Mouse (Mus musculus): ENCODE results near the gene Sergef. TPM values are rescaled to one million over a fixed set of nuclear protein-coding genes. Genes with fewer than 3 reads are reported as not detected.

Gene Sergef
- total and polyA plus RNA-seq, 2 experiments, result 4.9 to 7.5 TPM

DNA sequence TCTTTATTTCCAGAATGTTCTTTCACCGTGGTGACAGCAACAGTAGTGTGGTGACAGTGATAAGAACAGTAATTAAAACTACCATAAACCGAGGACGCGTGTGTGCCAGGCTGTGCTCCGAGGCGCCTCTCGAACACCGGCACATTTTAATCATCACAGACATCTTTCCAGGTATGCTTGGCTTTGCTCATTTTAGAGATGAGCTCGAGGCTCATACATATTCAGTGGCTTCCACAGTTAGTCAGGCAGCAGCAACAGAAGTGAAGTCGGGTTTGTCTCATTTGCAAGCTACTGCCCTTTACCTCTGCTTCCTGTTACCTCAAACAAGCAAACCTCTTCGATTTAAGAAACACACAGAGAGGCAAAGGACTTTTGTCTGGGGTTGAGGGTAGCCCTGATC, 120.5 kb downstream of the Sergef start:
- no peak overlapping the region for H3K9ac ChIP-seq (ENCODE audit: low read depth, low read length)
- no peaks in the 10 kb centered on the region for H3K36me3 ChIP-seq (ENCODE audit: control insufficient read depth, insufficient read depth, low read length)
- no peaks in the 10 kb centered on the region for H3K79me2 ChIP-seq (ENCODE audit: control insufficient read depth, insufficient read depth, low read length)
- H3K4me1 ChIP-seq (ENCODE audit: control insufficient read depth, insufficient read depth, low read length), result no peaks in the 10 kb centered on the region
- no peak overlapping the region for H3K27ac ChIP-seq (replicated peaks; ENCODE audit: insufficient read depth, low read depth, low read length)
- no peak for TF ChIP-seq CTCF (IDR thresholded peaks at IDR 0.05; ENCODE audit: low read depth, low read length)
- TF ChIP-seq POLR2A (IDR thresholded peaks at IDR 0.05; ENCODE audit: extremely low read depth, insufficient read depth, low read length), result no peak
- no peak overlapping the region for H3K4me3 ChIP-seq (ENCODE audit: insufficient read depth, low read depth, low read length)
- 83% methylated on average over 11 of the region's 11 CpGs for WGBS
- no peak for DNase-seq (ENCODE audit: extremely low read depth, low read depth, low spot score)
- no peaks in the 10 kb centered on the region for H3K27me3 ChIP-seq (ENCODE audit: control insufficient read depth, insufficient read depth, low read length)

DNA sequence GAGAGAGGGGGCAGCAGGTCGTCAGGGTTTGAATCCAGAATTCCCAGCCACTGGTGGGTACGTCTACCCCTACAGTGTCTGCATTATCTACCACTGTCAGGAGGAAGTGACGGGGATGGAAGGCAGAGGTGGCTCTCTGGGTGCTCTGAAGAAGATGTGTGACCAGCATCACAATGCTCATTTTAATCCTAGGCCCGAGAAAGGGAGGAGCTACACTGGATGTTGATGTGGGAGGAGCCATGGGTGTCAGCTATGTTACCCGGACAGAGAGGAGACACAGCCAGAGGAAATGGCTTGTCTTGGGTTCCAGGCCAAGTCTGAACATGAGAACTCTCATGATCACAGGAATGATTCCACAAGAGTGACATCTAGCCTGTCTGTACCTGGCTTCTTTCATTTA, 122.4 kb downstream of the Sergef start:
- Histone ChIP-seq H3K79me2 (ENCODE audit: control insufficient read depth, insufficient read depth, low read length) (no peaks in the 10 kb centered on the region), H3K4me3 (ENCODE audit: insufficient read depth, low read depth, low read length) (no peak overlapping the region), H3K27ac (replicated peaks; ENCODE audit: insufficient read depth, low read depth, low read length) (no peak overlapping the region), H3K9ac (ENCODE audit: low read depth, low read length) (no peak overlapping the region), H3K4me1 (ENCODE audit: control insufficient read depth, insufficient read depth, low read length) (no peaks in the 10 kb centered on the region), H3K36me3 (ENCODE audit: control insufficient read depth, insufficient read depth, low read length) (no peaks in the 10 kb centered on the region), H3K27me3 (ENCODE audit: control insufficient read depth, insufficient read depth, low read length) (no peaks in the 10 kb centered on the region)
- TF ChIP-seq CTCF (IDR thresholded peaks at IDR 0.05; ENCODE audit: low read depth, low read length), result no peak
- no peak for TF ChIP-seq POLR2A (IDR thresholded peaks at IDR 0.05; ENCODE audit: extremely low read depth, insufficient read depth, low read length)
- 76% methylated on average over 5 of the region's 5 CpGs for WGBS
- DNase-seq (ENCODE audit: extremely low read depth, low read depth, low spot score), result no peak

DNA sequence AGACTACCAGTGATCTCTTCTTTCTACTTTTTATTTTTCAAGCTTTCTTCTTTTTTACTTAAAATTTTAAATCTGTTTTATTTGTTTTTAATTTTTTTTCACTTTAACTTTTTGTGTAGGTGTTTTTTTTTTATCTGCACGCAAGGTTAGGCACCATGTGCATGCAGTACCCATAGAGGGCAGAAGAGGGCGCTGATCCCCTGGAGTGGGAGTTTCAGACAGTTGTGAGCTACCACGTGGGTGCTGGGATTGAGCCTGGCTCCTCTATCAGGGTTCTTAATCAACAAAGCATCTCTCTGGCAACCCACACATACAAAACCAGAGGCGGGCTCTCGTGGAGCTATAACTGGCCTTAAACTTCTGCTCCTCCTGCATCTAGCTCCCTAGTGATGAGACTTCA, 123.6 kb downstream of the Sergef start:
- peak; percentile 39 for TF ChIP-seq CTCF (IDR thresholded peaks at IDR 0.05; ENCODE audit: low read depth, low read length)
- TF ChIP-seq POLR2A (IDR thresholded peaks at IDR 0.05; ENCODE audit: extremely low read depth, insufficient read depth, low read length), result no peak
- no peaks in the 10 kb centered on the region for H3K27me3 ChIP-seq (ENCODE audit: control insufficient read depth, insufficient read depth, low read length)
- H3K79me2 ChIP-seq (ENCODE audit: control insufficient read depth, insufficient read depth, low read length), result no peaks in the 10 kb centered on the region
- H3K4me3 ChIP-seq (ENCODE audit: insufficient read depth, low read depth, low read length), result no peak overlapping the region
- WGBS, result 82% methylated on average over 5 of the region's 5 CpGs
- no peaks in the 10 kb centered on the region for H3K36me3 ChIP-seq (ENCODE audit: control insufficient read depth, insufficient read depth, low read length)
- DNase-seq (ENCODE audit: extremely low read depth, low read depth, low spot score), result no peak
- no peaks in the 10 kb centered on the region for H3K4me1 ChIP-seq (ENCODE audit: control insufficient read depth, insufficient read depth, low read length)
- no peak overlapping the region for H3K9ac ChIP-seq (ENCODE audit: low read depth, low read length)
- H3K27ac ChIP-seq (replicated peaks; ENCODE audit: insufficient read depth, low read depth, low read length), result no peak overlapping the region

DNA sequence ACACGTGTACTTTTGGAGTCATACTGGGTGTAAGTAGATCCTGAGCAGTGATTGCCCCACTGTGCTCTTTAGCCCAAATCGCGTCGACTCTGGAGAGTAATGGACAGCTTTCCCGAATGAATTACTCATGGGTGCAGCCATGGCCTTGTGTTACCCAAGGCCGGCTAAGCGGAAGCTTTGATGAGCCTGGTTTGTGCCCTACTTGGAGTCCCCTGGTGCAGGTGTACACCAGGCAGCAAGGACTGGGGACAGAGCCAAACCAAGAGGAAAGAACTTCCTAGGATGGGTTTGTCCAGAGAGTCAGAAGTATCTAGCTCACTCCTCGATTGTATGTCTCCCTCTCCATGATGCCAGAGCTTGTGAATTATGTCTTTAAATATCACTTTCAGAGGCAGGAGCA, 124.6 kb downstream of the Sergef start:
- WGBS, result 89% methylated on average over 8 of the region's 8 CpGs
- H3K27me3 ChIP-seq (ENCODE audit: control insufficient read depth, insufficient read depth, low read length), result no peaks in the 10 kb centered on the region
- DNase-seq (ENCODE audit: extremely low read depth, low read depth, low spot score), result no peak
- H3K9ac ChIP-seq (ENCODE audit: low read depth, low read length), result no peak overlapping the region
- TF ChIP-seq POLR2A (IDR thresholded peaks at IDR 0.05; ENCODE audit: extremely low read depth, insufficient read depth, low read length) (no peak), CTCF (IDR thresholded peaks at IDR 0.05; ENCODE audit: low read depth, low read length) (no peak)
- no peak overlapping the region for H3K4me3 ChIP-seq (ENCODE audit: insufficient read depth, low read depth, low read length)
- H3K79me2 ChIP-seq (ENCODE audit: control insufficient read depth, insufficient read depth, low read length), result no peaks in the 10 kb centered on the region
- no peaks in the 10 kb centered on the region for H3K36me3 ChIP-seq (ENCODE audit: control insufficient read depth, insufficient read depth, low read length)
- H3K4me1 ChIP-seq (ENCODE audit: control insufficient read depth, insufficient read depth, low read length), result no peaks in the 10 kb centered on the region
- H3K27ac ChIP-seq (replicated peaks; ENCODE audit: insufficient read depth, low read depth, low read length), result no peak overlapping the region

DNA sequence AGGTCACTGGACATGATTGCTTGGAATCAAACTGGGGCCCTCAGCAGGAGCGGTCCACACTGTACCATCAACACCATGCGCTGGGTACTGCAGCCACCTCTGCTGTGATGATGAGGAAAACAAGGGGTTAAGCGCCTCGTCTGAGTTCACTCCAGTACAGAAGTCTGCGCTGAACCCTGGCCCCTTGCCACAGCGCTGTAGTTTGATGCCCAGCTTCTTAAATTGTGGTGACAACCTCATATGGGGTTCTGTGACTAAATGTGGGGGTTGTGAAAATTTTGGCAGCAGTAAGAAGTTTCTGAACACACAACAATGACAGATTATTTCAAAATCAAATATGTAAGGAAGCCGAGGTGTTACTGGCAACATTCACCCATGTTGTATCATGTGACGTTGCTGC, 126.0 kb downstream of the Sergef start:
- H3K9ac ChIP-seq (ENCODE audit: low read depth, low read length), result no peak overlapping the region
- H3K79me2 ChIP-seq (ENCODE audit: control insufficient read depth, insufficient read depth, low read length), result no peaks in the 10 kb centered on the region
- no peaks in the 10 kb centered on the region for H3K27me3 ChIP-seq (ENCODE audit: control insufficient read depth, insufficient read depth, low read length)
- no peak for DNase-seq (ENCODE audit: extremely low read depth, low read depth, low spot score)
- 81% methylated on average over 8 of the region's 8 CpGs for WGBS
- TF ChIP-seq CTCF (IDR thresholded peaks at IDR 0.05; ENCODE audit: low read depth, low read length), result no peak
- no peak for TF ChIP-seq POLR2A (IDR thresholded peaks at IDR 0.05; ENCODE audit: extremely low read depth, insufficient read depth, low read length)
- H3K36me3 ChIP-seq (ENCODE audit: control insufficient read depth, insufficient read depth, low read length), result no peaks in the 10 kb centered on the region
- H3K4me1 ChIP-seq (ENCODE audit: control insufficient read depth, insufficient read depth, low read length), result no peaks in the 10 kb centered on the region
- H3K27ac ChIP-seq (replicated peaks; ENCODE audit: insufficient read depth, low read depth, low read length), result no peak overlapping the region
- H3K4me3 ChIP-seq (ENCODE audit: insufficient read depth, low read depth, low read length), result no peak overlapping the region

DNA sequence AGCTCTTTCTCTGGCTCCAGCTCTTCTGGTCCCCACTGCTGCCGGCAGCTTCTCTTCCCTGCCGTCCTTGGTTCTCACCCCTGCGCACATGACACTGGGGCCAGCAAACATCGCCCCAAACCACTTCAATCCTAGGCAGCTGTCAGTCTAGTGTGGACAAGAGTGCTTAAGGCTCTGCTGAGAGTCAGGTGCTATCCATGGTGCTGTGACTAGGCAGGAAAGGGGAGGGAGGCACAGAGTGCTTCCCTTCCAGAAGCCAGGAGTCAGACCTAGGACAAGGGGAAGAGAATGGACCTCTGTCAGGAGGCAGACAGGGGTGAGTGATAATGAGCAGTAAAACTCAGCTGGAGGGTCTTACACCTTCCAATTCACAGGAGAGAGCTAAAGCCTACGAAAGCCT, 126.8 kb downstream of the Sergef start:
- 84% methylated on average over 5 of the region's 5 CpGs for WGBS
- no peaks in the 10 kb centered on the region for H3K4me1 ChIP-seq (ENCODE audit: control insufficient read depth, insufficient read depth, low read length)
- TF ChIP-seq POLR2A (IDR thresholded peaks at IDR 0.05; ENCODE audit: extremely low read depth, insufficient read depth, low read length) (no peak), CTCF (IDR thresholded peaks at IDR 0.05; ENCODE audit: low read depth, low read length) (no peak)
- no peak for DNase-seq (ENCODE audit: extremely low read depth, low read depth, low spot score)
- no peak overlapping the region for H3K4me3 ChIP-seq (ENCODE audit: insufficient read depth, low read depth, low read length)
- H3K27ac ChIP-seq (replicated peaks; ENCODE audit: insufficient read depth, low read depth, low read length), result no peak overlapping the region
- no peaks in the 10 kb centered on the region for H3K27me3 ChIP-seq (ENCODE audit: control insufficient read depth, insufficient read depth, low read length)
- H3K36me3 ChIP-seq (ENCODE audit: control insufficient read depth, insufficient read depth, low read length), result no peaks in the 10 kb centered on the region
- H3K79me2 ChIP-seq (ENCODE audit: control insufficient read depth, insufficient read depth, low read length), result no peaks in the 10 kb centered on the region
- no peak overlapping the region for H3K9ac ChIP-seq (ENCODE audit: low read depth, low read length)

All from liver, adult 2 months (tissue).